Mouse (Mus musculus) heart, embryonic 13.5 days (tissue): ENCODE measurements around the gene Isx. TPM values are rescaled to one million over a fixed set of nuclear protein-coding genes. Genes with fewer than 3 reads are reported as not detected.

ENCODE experiments used
- ATAC-seq: fragments of 200-750 bp; cut with Nextera tagmentation; 2 replicates; pipeline ENCODE4 v1.8.0; 2017; ENCODE audit warnings: moderate TSS enrichment; ENCODE audit not compliant: insufficient number of reproducible peaks, low FRiP score, low TSS enrichment; ENCODE audit errors: extremely low read depth
- H3K27ac ChIP-seq: fragments of 300-500 bp; sonication (generic); replicated peaks from 2 replicates; pipeline ENCODE4 v1.5.1; 2015; ENCODE audit warnings: moderate library complexity, mild to moderate bottlenecking, inconsistent platforms
- H3K27me3 ChIP-seq: fragments of 300-500 bp; sonication (generic); replicated peaks from 2 replicates; pipeline ENCODE4 v1.6.1; 2015; ENCODE audit warnings: mild to moderate bottlenecking, inconsistent platforms
- H3K36me3 ChIP-seq: fragments of 300-500 bp; sonication (generic); 2 replicates; pipeline ENCODE4 v1.6.1; 2015; ENCODE audit warnings: mild to moderate bottlenecking, inconsistent platforms
- H3K4me1 ChIP-seq: fragments of 300-500 bp; sonication (generic); 2 replicates; pipeline ENCODE4 v1.6.1; 2015; ENCODE audit warnings: inconsistent platforms
- H3K4me2 ChIP-seq: fragments of 300-500 bp; sonication (generic); 2 replicates; pipeline ENCODE4 v1.6.1; 2015; ENCODE audit warnings: inconsistent platforms, mild to moderate bottlenecking, moderate library complexity
- H3K4me3 ChIP-seq: fragments of 300-500 bp; sonication (generic); 2 replicates; pipeline ENCODE4 v1.5.1; 2015; ENCODE audit warnings: moderate library complexity, mild to moderate bottlenecking, inconsistent platforms
- H3K9ac ChIP-seq: fragments of 300-500 bp; sonication (generic); 2 replicates; pipeline ENCODE4 v1.6.1; 2015; ENCODE audit warnings: inconsistent platforms, mild to moderate bottlenecking, moderate library complexity
- H3K9me3 ChIP-seq: fragments of 300-500 bp; sonication (generic); 2 replicates; pipeline ENCODE4 v1.6.1; 2016; ENCODE audit warnings: inconsistent platforms
- WGBS: fragments of 180-500 bp; shearing (Covaris S2); methylation state at CpG from one replicate; pipeline ENCODE4 v1.1.7; 2015; ENCODE audit warnings: mixed read lengths; 5-methylcytosine and 5-hydroxymethylcytosine counted together
- polyA plus RNA-seq: library from polyadenylated mRNA; unstranded; fragments of >200 nt; fragmentation: Nextera tagmentation; extraction: Ambion mirVana; gene quantifications from 2 replicates; pipeline ENCODE4 v1.2.1, GENCODE M21; 2015

Gene Isx
- not detected in 2 replicates for polyA plus RNA-seq

DNA sequence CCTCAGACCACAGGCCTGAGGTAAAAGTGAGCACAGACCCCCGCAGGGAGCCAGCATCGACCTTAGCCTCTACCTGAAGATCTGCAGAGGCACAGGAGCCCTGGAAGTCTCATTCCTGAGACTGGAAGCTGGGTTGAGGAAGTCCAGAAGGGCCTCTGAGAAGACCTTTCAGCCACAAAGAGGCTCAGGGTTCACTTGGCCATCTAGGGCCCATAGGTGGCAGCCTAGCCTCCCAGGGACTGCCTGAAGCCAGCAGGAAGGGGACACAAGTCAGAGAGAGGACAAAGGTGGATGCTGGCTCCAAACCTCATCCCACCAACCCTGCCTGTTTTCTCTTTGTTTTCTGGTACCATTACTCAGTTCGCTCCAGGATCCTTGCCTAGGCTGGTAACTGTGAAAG, at the start of gene Isx:
Gene Isx, plus strand, starts transcription at position 234 of the 400 bp plus-strand sequence.
- H3K27ac ChIP-seq, result no peak within 1 kb of the TSS
- WGBS, result 78% methylated on average over 3 of the region's 3 CpGs
- no peak within 1 kb of the TSS for H3K4me2 ChIP-seq

GRCm38 (mm10) chr8:74827689-74828088, 45.3 kb upstream of the Isx start:
- Histone ChIP-seq H3K4me2 (no peak overlapping the region), H3K4me1 (no peaks in the 10 kb centered on the region), H3K27me3 (no peaks in the 10 kb centered on the region), H3K9ac (no peak overlapping the region), H3K27ac (no peak overlapping the region), H3K4me3 (no peak overlapping the region), H3K9me3 (no peaks in the 10 kb centered on the region), H3K36me3 (no peaks in the 10 kb centered on the region)
- no peak for ATAC-seq
- 55% methylated on average over 3 of the region's 3 CpGs for WGBS

More for the DNA sequence above, at the start of gene Isx:
- Histone ChIP-seq H3K9ac (no peak within 1 kb of the TSS), H3K9me3 (no peaks in the 10 kb centered on the region), H3K4me3 (no peak within 1 kb of the TSS), H3K27me3 (no peaks in the 10 kb centered on the region), H3K4me1 (peaks cover 6% of the 10 kb centered on the region; the same call in 1 of the 2 replicates), H3K36me3 (no peaks in the 10 kb centered on the region)
- no peak for ATAC-seq

DNA sequence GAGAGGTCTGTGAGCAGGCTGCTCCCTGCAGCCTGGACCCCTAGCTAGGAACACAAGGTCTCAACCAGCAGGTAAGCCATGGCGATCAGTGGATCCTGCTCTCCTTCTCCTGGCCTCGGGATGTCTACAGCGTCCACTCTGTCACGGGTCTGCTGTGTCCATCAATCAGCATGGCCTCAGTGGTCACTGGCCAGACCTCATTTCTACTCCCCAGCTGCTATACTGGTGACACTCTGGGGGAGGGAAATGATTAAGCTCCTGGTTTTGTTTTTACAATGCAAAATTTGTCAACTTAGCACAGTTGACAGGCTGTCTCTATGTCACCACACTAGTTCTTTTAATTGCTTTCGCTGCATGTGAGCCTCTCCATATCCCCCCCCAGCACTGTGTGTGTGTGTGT, 41.7 kb upstream of the Isx start:
- no peak; the same call in 1 of the 2 replicates for ATAC-seq
- Histone ChIP-seq H3K4me3 (no peak overlapping the region), H3K36me3 (no peaks in the 10 kb centered on the region), H3K4me2 (no peak overlapping the region), H3K9me3 (no peaks in the 10 kb centered on the region), H3K9ac (no peak overlapping the region), H3K4me1 (no peaks in the 10 kb centered on the region), H3K27ac (no peak overlapping the region), H3K27me3 (no peaks in the 10 kb centered on the region)
- WGBS, result 52% methylated on average over 5 of the region's 5 CpGs

DNA sequence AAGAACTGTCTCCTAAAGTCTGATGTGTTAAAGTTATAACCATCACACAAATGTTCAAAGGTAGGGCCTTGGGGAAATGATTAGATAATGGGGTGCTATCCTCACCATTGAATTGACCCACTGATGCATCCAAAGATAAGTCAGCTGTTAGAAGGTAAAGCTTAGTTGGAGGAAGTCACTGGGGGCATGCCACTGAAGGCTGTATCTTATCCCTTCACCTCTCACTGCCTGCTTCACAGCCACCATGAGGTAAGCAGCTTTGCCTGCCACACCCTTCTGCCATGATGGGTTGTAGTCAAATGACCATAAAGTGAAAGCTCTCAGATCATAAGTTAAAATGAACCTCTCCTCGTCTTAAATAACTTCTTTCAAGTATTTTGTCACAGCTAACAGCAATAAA, 38.7 kb upstream of the Isx start:
- ATAC-seq, result no peak
- Histone ChIP-seq H3K36me3 (no peaks in the 10 kb centered on the region), H3K27ac (no peak overlapping the region), H3K4me2 (no peak overlapping the region), H3K4me3 (no peak overlapping the region), H3K4me1 (no peaks in the 10 kb centered on the region), H3K9ac (no peak overlapping the region), H3K27me3 (no peaks in the 10 kb centered on the region), H3K9me3 (no peaks in the 10 kb centered on the region)
- 41% methylated on average over 1 of the region's 1 CpGs for WGBS

DNA sequence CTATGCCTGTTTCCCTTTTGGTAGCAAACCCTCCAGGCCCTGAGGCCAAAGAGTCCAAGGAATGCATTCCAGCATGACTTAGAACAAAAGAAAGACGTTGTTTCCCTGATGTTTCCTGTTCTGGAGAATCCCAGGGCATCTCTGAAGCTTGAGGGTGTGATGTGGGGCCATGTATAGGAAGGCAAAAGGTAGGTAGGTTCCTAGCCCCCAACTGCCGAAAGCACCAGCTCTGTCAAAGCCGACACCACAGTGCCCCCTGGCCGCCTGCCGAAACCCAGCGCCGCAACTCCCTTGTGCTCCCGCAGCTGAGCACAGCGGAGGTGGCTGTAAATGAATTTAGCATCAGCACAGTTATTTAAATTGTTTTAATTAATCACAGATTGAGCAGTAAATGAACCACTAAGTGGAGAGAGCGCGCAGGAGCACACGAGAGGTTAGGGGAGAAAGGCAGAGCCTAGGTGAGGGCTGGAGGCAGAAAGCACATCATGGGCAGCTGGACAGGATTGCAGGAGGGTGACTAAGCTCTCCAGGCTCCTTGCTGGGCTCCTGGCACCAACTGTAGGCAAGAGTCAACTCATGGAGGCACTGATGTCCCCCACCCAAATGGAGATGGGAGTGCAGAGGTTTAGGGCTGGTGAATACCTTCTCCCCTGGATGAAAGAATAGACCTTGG, 25.5 kb upstream of the Isx start:
- Histone ChIP-seq H3K36me3 (no peaks in the 10 kb centered on the region), H3K4me1 (no peaks in the 10 kb centered on the region), H3K9me3 (no peaks in the 10 kb centered on the region), H3K27me3 (peaks cover 8% of the 10 kb centered on the region; the same call in 1 of the 2 replicates), H3K9ac (no peak overlapping the region), H3K4me2 (no peak overlapping the region), H3K4me3 (no peak overlapping the region), H3K27ac (no peak overlapping the region)
- ATAC-seq, result no peak
- WGBS, result 16% methylated on average over 12 of the region's 12 CpGs

- Histone ChIP-seq H3K9ac (no peak overlapping the region), H3K9me3 (no peaks in the 10 kb centered on the region), H3K27ac (no peak overlapping the region), H3K4me2 (no peak overlapping the region), H3K4me3 (no peak overlapping the region), H3K36me3 (no peaks in the 10 kb centered on the region), H3K27me3 (peaks cover 8% of the 10 kb centered on the region; the same call in 1 of the 2 replicates), H3K4me1 (no peaks in the 10 kb centered on the region)
- 84% methylated on average over 1 of the region's 1 CpGs for WGBS
- no peak for ATAC-seq
Measured at GRCm38 (mm10) chr8:74848707-74849106, 24.3 kb upstream of the Isx start.

- H3K4me1 ChIP-seq, result no peaks in the 10 kb centered on the region
- ATAC-seq, result no peak
- H3K36me3 ChIP-seq, result no peaks in the 10 kb centered on the region
- peaks cover 8% of the 10 kb centered on the region; the same call in 1 of the 2 replicates for H3K27me3 ChIP-seq
- H3K27ac ChIP-seq, result no peak overlapping the region
- no peak overlapping the region for H3K4me2 ChIP-seq
- H3K9ac ChIP-seq, result no peak overlapping the region
- H3K4me3 ChIP-seq, result no peak overlapping the region
- H3K9me3 ChIP-seq, result no peaks in the 10 kb centered on the region
Measured at GRCm38 (mm10) chr8:74850971-74851370, 22.0 kb upstream of the Isx start.

- Histone ChIP-seq H3K4me2 (no peak overlapping the region), H3K27me3 (peaks cover 8% of the 10 kb centered on the region; the same call in 1 of the 2 replicates), H3K27ac (no peak overlapping the region), H3K9me3 (no peaks in the 10 kb centered on the region), H3K4me3 (no peak overlapping the region), H3K9ac (no peak overlapping the region), H3K4me1 (no peaks in the 10 kb centered on the region), H3K36me3 (no peaks in the 10 kb centered on the region)
- no peak for ATAC-seq
- 18% methylated on average over 3 of the region's 3 CpGs for WGBS
Measured at GRCm38 (mm10) chr8:74851837-74852236, 21.1 kb upstream of the Isx start.

DNA sequence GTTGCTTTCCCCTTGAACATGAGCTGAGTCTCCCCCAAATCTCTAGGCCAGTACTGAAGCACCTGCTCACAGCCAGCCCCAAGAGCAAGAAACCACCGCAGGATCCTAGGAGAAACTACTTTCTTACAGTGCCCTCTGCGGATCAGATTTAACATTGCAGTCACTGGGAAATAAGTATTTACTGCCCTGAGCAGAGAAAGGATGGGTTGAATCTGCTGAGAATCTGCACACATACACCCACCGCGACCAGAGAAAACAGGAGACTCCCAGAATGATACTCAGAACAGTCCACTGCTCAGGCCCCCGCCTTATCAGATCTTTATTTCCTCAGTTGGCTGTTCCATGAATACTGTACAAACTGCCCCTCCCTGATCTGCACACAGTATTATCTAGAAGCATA, 19.5 kb upstream of the Isx start:
- Histone ChIP-seq H3K9me3 (no peaks in the 10 kb centered on the region), H3K27me3 (no peaks in the 10 kb centered on the region), H3K9ac (no peak overlapping the region), H3K4me3 (no peak overlapping the region), H3K4me1 (no peaks in the 10 kb centered on the region), H3K36me3 (no peaks in the 10 kb centered on the region), H3K4me2 (no peak overlapping the region), H3K27ac (no peak overlapping the region)
- WGBS, result 22% methylated on average over 5 of the region's 5 CpGs
- ATAC-seq, result no peak

GRCm38 (mm10) chr8:74854786-74855185, 18.2 kb upstream of the Isx start:
- H3K27ac ChIP-seq, result no peak overlapping the region
- WGBS, result 88% methylated on average over 4 of the region's 4 CpGs
- no peak overlapping the region for H3K9ac ChIP-seq
- no peaks in the 10 kb centered on the region for H3K27me3 ChIP-seq
- no peak for ATAC-seq
- no peaks in the 10 kb centered on the region for H3K9me3 ChIP-seq
- no peak overlapping the region for H3K4me3 ChIP-seq
- H3K4me1 ChIP-seq, result no peaks in the 10 kb centered on the region
- no peak overlapping the region for H3K4me2 ChIP-seq
- H3K36me3 ChIP-seq, result no peaks in the 10 kb centered on the region

GRCm38 (mm10) chr8:74855341-74855740, 17.6 kb upstream of the Isx start:
- WGBS, result 83% methylated on average over 3 of the region's 3 CpGs

DNA sequence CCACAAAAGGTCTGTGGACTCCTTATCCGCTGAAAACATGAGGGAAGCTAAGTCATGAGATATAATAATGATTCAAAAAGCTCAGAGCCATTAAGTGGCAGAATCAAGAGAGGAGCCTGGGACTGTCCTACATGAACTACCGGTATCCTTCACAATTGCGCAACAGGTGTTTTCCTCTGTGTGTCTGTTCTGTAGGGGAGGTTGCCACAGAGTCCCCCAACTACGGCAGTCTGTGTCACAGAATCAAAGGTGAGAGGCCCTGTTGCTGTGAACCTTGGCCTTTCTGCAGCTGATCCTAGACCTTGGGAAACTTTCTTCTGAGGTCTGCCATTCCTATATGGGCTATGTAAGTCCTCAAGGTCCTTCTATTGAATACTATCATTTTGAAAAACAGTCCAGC, 13.7 kb upstream of the Isx start:
- H3K27ac ChIP-seq, result no peak overlapping the region
- no peaks in the 10 kb centered on the region for H3K4me1 ChIP-seq
- H3K4me2 ChIP-seq, result no peak overlapping the region
- no peak for ATAC-seq
- 77% methylated on average over 4 of the region's 4 CpGs for WGBS
- H3K36me3 ChIP-seq, result no peaks in the 10 kb centered on the region
- no peak overlapping the region for H3K4me3 ChIP-seq
- H3K9ac ChIP-seq, result no peak overlapping the region
- H3K27me3 ChIP-seq, result no peaks in the 10 kb centered on the region
- H3K9me3 ChIP-seq, result no peaks in the 10 kb centered on the region

More at GRCm38 (mm10) chr8:74855341-74855740, 17.6 kb upstream of the Isx start:
- no peak for ATAC-seq
- Histone ChIP-seq H3K27me3 (no peaks in the 10 kb centered on the region), H3K4me1 (no peaks in the 10 kb centered on the region), H3K9ac (no peak overlapping the region), H3K4me3 (no peak overlapping the region), H3K4me2 (no peak overlapping the region), H3K9me3 (no peaks in the 10 kb centered on the region), H3K27ac (no peak overlapping the region), H3K36me3 (no peaks in the 10 kb centered on the region)
